Mouse (Mus musculus): ENCODE results near the gene Dpp9.

Gene Dpp9

GRCm38 (mm10) chr17:56183658-56184103 is 35.0 kb downstream of the Dpp9 start, which contains the start of gene Mydgf:
TSS of gene Mydgf (minus strand) at chr17:56183920.
- WGBS, result under 1% methylated on average over 47 of the region's 47 CpGs

GRCm38 (mm10) chr17:56182975-56183657 is 35.6 kb downstream of the Dpp9 start:
- 2% methylated on average over 14 of the region's 14 CpGs for WGBS

GRCm38 (mm10) chr17:56175416-56175815 is 43.3 kb downstream of the Dpp9 start:
- WGBS, result 100% methylated on average over 3 of the region's 3 CpGs

GRCm38 (mm10) chr17:56173401-56174046 is 45.2 kb downstream of the Dpp9 start:
- 59% methylated on average over 10 of the region's 10 CpGs for WGBS

GRCm38 (mm10) chr17:56171881-56172280 is 46.8 kb downstream of the Dpp9 start:
- WGBS, result 95% methylated on average over 17 of the region's 17 CpGs

- 57% methylated on average over 9 of the region's 9 CpGs for WGBS
These were observed 47.2 kb downstream of the Dpp9 start for GRCm38 (mm10) chr17:56171456-56171855.

- WGBS, result 48% methylated on average over 10 of the region's 10 CpGs
These were observed 48.1 kb downstream of the Dpp9 start for GRCm38 (mm10) chr17:56170636-56171035.

GRCm38 (mm10) chr17:56169830-56170229 is 48.9 kb downstream of the Dpp9 start:
- WGBS, result 69% methylated on average over 6 of the region's 6 CpGs

GRCm38 (mm10) chr17:56165671-56166070 is 53.0 kb downstream of the Dpp9 start:
- WGBS, result 68% methylated on average over 11 of the region's 11 CpGs

- 33% methylated on average over 3 of the region's 3 CpGs for WGBS
These were observed 54.2 kb downstream of the Dpp9 start for GRCm38 (mm10) chr17:56164510-56164909.

GRCm38 (mm10) chr17:56163523-56164102 is 55.1 kb downstream of the Dpp9 start:
- WGBS, result 81% methylated on average over 6 of the region's 6 CpGs

GRCm38 (mm10) chr17:56162231-56162774 is 56.4 kb downstream of the Dpp9 start, which contains the start of gene Tnfaip8l1:
TSS of gene Tnfaip8l1 (plus strand) at chr17:56162477.
- under 1% methylated on average over 30 of the region's 30 CpGs for WGBS

- 3% methylated on average over 9 of the region's 9 CpGs for WGBS
These were observed 59.0 kb downstream of the Dpp9 start for GRCm38 (mm10) chr17:56159729-56160128.

GRCm38 (mm10) chr17:56153643-56154042 is 65.1 kb downstream of the Dpp9 start:
- 55% methylated on average over 9 of the region's 9 CpGs for whole genome bisulfite sequencing

- 79% methylated on average over 2 of the region's 2 CpGs for WGBS
These were observed 68.8 kb downstream of the Dpp9 start for GRCm38 (mm10) chr17:56149897-56150296.

GRCm38 (mm10) chr17:56148790-56149618 is 69.7 kb downstream of the Dpp9 start:
- 5% methylated on average over 30 of the region's 30 CpGs for whole genome bisulfite sequencing

- WGBS, result 32% methylated on average over 9 of the region's 9 CpGs
These were observed 70.4 kb downstream of the Dpp9 start for GRCm38 (mm10) chr17:56148280-56148679.

GRCm38 (mm10) chr17:56147420-56147819 is 71.3 kb downstream of the Dpp9 start:
- 87% methylated on average over 12 of the region's 12 CpGs for WGBS

- 37% methylated on average over 9 of the region's 9 CpGs for WGBS
These were observed 72.6 kb downstream of the Dpp9 start for GRCm38 (mm10) chr17:56146131-56146530.

GRCm38 (mm10) chr17:56144546-56144945 is 74.2 kb downstream of the Dpp9 start:
- 83% methylated on average over 9 of the region's 9 CpGs for WGBS
